Mouse (Mus musculus) testis, adult 2 months (tissue): ENCODE data around the gene Pcbd2.

Experiments
- CTCF ChIP-seq: fragments of 200-500 bp; IDR thresholded peaks from 2 replicates; pipeline ENCODE4 v1.5.1; 2012; ENCODE audit warnings: low read depth, mild to moderate bottlenecking, inconsistent platforms, low read length, moderate library complexity; ENCODE audit not compliant: control insufficient read depth, insufficient read depth, insufficient replicate concordance
- POLR2A ChIP-seq: fragments of 200-500 bp; IDR thresholded peaks from 2 replicates; pipeline ENCODE4 v1.6.1; 2012; ENCODE audit warnings: low read depth, mild to moderate bottlenecking, inconsistent platforms, low read length, moderate library complexity; ENCODE audit not compliant: control insufficient read depth

DNA sequence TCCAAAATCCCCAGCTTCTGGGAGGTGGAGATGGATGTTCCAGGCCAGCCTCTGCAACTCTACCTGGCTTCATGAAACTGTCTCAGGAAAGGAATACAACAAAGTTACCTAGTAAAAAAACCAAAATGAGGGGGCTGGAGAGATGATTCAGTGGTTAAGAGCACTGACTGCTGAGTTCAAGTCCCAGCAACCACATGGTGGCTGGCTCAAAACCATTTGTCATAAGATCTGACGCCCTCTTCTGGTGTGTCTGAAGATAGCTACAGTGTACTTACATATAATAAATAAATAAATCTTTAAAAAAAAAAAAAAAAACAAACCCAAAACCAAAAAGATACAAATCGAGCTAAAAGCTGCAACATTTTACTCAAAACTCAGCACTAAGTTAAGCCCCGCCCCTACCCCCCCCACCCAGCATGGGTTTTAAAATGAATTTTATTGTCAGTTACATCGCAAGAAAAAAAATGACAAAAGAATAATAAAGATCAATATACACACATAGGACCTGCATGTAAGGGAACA is 509 bp upstream of the Pcbd2 start:
- TF ChIP-seq CTCF (no peak), POLR2A (no peak)
